Mouse (Mus musculus) hindbrain, embryonic 14.5 days (tissue): ENCODE measurements at regions not wholly inside any gene's neighbourhood (a gene's known extent, or its start where the extent isn't known, plus 50 kb on each side); places are given as distances from the start of the nearest gene placed in this dataset.

Experiments
- ATAC-seq: fragments of 200-750 bp; cut with Nextera tagmentation; 2 replicates; pipeline ENCODE4 v1.8.0; 2017; ENCODE audit warnings: moderate number of reproducible peaks, mild to moderate bottlenecking, moderate TSS enrichment, moderate library complexity; ENCODE audit not compliant: low FRiP score
- DNase-seq: peaks from one replicate; pipeline ENCODE4 v3.0.0-alpha.2; 2015; ENCODE audit warnings: low spot score
- H3K27ac ChIP-seq: fragments of 300-500 bp; sonication (generic); 2 replicates; pipeline ENCODE4 v1.5.1; 2014; ENCODE audit warnings: mild to moderate bottlenecking, moderate library complexity
- H3K27me3 ChIP-seq: fragments of 300-500 bp; sonication (generic); 2 replicates; pipeline ENCODE4 v1.6.1; 2014; ENCODE audit warnings: mild to moderate bottlenecking, low read length, mixed read lengths; ENCODE audit not compliant: control insufficient read depth, insufficient read depth
- H3K36me3 ChIP-seq: fragments of 300-500 bp; sonication (generic); replicated peaks from 2 replicates; pipeline ENCODE4 v1.6.1; 2014; ENCODE audit not compliant: control insufficient read depth, insufficient read depth
- H3K4me1 ChIP-seq: fragments of 300-500 bp; sonication (generic); replicated peaks from 2 replicates; pipeline ENCODE4 v1.6.1; 2014; ENCODE audit warnings: antibody characterized with exemption, low read length, mixed read lengths; ENCODE audit not compliant: control insufficient read depth, insufficient read depth
- H3K4me2 ChIP-seq: fragments of 300-500 bp; sonication (generic); replicated peaks from 2 replicates; pipeline ENCODE4 v1.6.1; 2014; ENCODE audit warnings: mild to moderate bottlenecking, moderate library complexity
- H3K4me3 ChIP-seq: fragments of 300-500 bp; sonication (generic); replicated peaks from 2 replicates; pipeline ENCODE4 v1.5.1; 2014; ENCODE audit warnings: mild to moderate bottlenecking, low read length
- H3K9ac ChIP-seq: fragments of 300-500 bp; sonication (generic); 2 replicates; pipeline ENCODE4 v1.6.1; 2014
- H3K9me3 ChIP-seq: fragments of 300-500 bp; sonication (generic); 2 replicates; pipeline ENCODE4 v1.6.1; 2016; ENCODE audit warnings: low read length; ENCODE audit not compliant: control insufficient read depth
- WGBS: fragments of 180-500 bp; shearing (Covaris S2); extraction: QIAGEN DNeasy Blood & Tissue Kit; methylation state at CpG from one replicate; pipeline ENCODE4 v1.1.7; 2014; 5-methylcytosine and 5-hydroxymethylcytosine counted together

DNA sequence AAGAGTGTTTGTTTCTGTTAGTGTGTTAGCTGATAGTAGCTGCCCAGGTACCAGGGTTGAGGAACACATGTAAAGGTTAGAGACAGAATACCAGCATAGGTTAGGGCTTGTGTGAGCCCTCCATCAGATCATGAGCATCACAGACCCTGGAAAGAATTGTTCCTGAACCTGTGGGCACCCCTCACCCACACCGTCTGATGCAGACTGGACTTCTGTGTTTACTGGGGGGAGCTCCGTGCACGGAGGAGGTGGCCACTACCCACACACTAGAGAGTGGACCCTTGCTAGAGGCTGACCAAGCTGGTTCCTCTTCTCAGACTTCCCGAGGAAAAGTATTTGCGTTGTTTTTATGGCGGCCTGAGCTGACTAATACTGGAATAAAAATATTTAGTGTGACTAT is 104.4 kb downstream of the Brms1l start:
- Histone ChIP-seq H3K4me1 (peaks cover 19% of the 10 kb centered on the region), H3K9me3 (no peaks in the 10 kb centered on the region), H3K27me3 (peaks cover 3% of the 10 kb centered on the region), H3K36me3 (no peaks in the 10 kb centered on the region), H3K9ac (no peak overlapping the region), H3K4me2 (no peak overlapping the region), H3K27ac (peak overlapping the region; percentile 88), H3K4me3 (no peak overlapping the region)
- DNase-seq, result no peak
- ATAC-seq, result peak; percentile 42; the same call in 1 of the 2 replicates
- 93% methylated on average over 6 of the region's 6 CpGs for WGBS

DNA sequence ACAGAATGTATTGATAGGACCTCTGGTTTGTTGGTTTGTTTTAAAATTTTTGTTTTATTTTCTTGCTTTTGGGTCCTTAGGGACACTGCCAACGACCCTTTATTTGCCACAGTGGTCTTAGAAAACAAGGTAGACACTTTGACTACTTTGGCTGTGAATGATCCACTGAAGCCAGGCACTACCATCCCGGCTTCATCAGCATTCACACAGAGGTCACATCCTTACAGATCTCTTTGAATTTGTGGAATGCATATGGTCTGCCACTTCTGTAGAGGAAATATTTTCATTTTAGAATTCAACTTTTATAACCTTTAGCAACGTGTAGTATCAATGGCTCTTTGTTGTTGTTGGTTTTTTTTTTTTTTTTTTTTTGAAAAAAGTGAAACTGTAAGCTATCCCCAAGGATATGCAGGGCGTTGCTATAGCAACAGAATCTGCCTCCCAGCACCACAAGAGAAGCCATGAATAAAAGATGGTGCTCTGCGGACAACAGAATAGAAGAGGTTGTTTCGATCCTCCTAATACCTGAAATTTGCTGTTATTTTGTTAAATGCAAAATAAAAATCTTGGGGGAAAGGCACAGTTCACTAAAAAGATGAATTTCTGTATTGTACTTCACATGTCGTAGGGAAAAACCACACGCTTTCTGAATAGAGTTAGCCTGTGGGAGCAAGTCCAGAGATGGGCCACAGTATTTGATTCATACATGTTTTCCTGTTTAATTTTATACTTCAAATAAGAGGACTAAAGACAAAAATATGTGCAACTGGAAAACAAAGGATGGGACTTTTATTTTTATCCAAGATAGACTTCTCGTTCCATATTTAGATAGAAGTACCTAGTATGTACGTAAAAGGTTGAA is 103.4 kb downstream of the Brms1l start:
- H3K4me2 ChIP-seq, result 0 out of 2 replicates have a peak overlapping the region, but pooled peaks have one; percentile 19
- WGBS, result 33% methylated on average over 10 of the region's 10 CpGs
- peak; percentile 88 for ATAC-seq

DNA sequence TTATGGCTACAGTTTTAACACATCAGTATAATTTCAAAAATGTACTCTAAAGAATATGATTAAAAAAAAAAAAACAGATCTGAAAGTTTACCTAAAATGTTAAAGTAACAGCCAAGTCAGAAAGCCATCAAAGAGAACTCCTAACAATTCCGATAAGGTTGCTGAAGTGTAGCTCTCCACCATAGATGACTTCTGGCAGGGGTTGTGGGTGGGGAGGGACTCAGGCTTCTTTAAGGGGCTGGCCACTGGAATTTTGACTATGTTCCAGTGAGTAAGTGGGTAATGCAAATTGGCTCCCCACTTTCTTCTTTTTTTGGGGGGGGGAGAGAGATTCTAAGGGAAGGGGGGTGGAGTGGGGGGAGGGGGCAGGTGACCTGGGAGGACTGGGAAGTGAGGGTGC is 98.0 kb downstream of the Brms1l start:
- no peaks in the 10 kb centered on the region for H3K36me3 ChIP-seq
- H3K9me3 ChIP-seq, result no peaks in the 10 kb centered on the region
- no peak overlapping the region for H3K9ac ChIP-seq
- 50% methylated on average over 1 of the region's 1 CpGs for whole genome bisulfite sequencing
- no peak for ATAC-seq
- H3K4me1 ChIP-seq, result peaks cover 5% of the 10 kb centered on the region
- no peak for DNase-seq
- H3K27ac ChIP-seq, result no peak overlapping the region
- H3K27me3 ChIP-seq, result peaks cover 59% of the 10 kb centered on the region
- H3K4me2 ChIP-seq, result no peak overlapping the region
- H3K4me3 ChIP-seq, result no peak overlapping the region

More for the DNA sequence above, 103.4 kb downstream of the Brms1l start:
- Histone ChIP-seq H3K9me3 (no peaks in the 10 kb centered on the region), H3K27ac (peak overlapping the region; percentile 88), H3K4me1 (peaks cover 19% of the 10 kb centered on the region), H3K4me3 (no peak overlapping the region), H3K36me3 (no peaks in the 10 kb centered on the region), H3K27me3 (peaks cover 14% of the 10 kb centered on the region), H3K9ac (0 out of 2 replicates have a peak overlapping the region, but pooled peaks have one; percentile 31)
- peak; percentile 80 for DNase-seq

DNA sequence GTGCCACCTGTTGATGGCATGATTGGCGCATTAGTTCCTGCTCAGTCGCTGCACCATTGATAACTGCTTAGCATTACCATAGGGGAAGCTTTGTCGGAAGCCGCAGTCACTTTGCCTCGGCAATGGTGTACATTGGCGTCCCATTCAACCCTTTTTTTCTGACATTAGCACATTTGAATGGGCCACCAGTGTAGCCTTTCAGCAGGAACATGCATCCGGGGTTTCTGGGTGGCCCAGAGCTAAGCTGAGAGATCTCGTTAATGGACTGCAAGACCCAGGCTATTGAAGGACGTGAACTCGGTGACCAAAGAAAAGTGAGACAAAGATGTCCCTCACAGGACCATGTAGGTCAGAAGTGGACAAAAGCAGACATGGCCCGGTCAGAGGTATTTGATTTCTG is 97.3 kb downstream of the Brms1l start:
- Histone ChIP-seq H3K4me2 (peak overlapping the region; percentile 4; the same call in 1 of the 2 replicates), H3K4me1 (no peaks in the 10 kb centered on the region), H3K27me3 (peaks cover 64% of the 10 kb centered on the region), H3K36me3 (no peaks in the 10 kb centered on the region), H3K9me3 (no peaks in the 10 kb centered on the region), H3K4me3 (no peak overlapping the region), H3K27ac (no peak overlapping the region), H3K9ac (no peak overlapping the region)
- WGBS, result 13% methylated on average over 11 of the region's 11 CpGs
- ATAC-seq, result no peak
- no peak for DNase-seq

DNA sequence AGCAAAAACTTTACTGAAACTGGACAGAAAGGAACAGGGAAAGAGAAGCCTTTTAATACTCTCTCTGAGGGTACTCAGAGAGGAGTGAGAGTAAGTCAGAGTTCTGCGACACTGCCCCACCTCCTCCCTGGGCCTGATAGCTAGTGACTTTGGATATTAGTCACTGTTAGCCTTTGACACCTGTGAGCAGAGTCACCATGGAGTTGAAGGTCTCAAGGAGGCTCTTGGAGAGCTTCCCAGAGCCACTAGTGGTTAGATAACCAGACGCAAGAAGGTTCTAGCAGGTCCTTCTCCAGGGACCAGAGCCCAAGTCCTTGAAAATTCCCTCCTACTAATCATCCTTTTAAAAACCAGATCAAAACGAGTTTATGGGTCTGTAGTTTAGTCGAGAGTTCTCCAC is 94.3 kb downstream of the Brms1l start:
- ATAC-seq (no peak), DNase-seq (no peak)
- H3K27me3 ChIP-seq, result peaks cover 62% of the 10 kb centered on the region
- H3K4me1 ChIP-seq, result no peaks in the 10 kb centered on the region
- H3K36me3 ChIP-seq, result no peaks in the 10 kb centered on the region
- H3K27ac ChIP-seq, result no peak overlapping the region
- WGBS, result 86% methylated on average over 4 of the region's 4 CpGs
- no peak overlapping the region for H3K4me2 ChIP-seq
- no peak overlapping the region for H3K9ac ChIP-seq
- no peaks in the 10 kb centered on the region for H3K9me3 ChIP-seq
- no peak overlapping the region for H3K4me3 ChIP-seq

DNA sequence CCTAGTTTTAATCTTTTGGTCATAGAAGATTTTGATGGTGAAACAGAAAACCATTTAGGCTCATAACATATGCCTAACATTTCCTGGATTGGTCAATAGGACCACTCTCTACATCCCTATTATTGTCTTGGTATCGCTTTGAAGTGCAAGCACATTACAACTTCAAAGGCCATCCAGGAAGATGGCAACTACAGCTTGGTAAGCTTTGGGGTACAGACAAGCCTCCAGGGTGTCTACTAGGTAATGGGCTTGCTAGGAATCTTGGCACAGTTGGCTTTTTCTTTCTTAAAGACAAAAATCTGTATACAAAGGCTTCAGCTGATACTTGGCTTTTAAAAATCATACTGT is 90.8 kb downstream of the Brms1l start:
- Histone ChIP-seq H3K9me3 (no peaks in the 10 kb centered on the region), H3K4me3 (no peak overlapping the region), H3K4me1 (no peaks in the 10 kb centered on the region), H3K4me2 (no peak overlapping the region), H3K27ac (no peak overlapping the region), H3K9ac (no peak overlapping the region), H3K36me3 (no peaks in the 10 kb centered on the region), H3K27me3 (peaks cover 27% of the 10 kb centered on the region)
- DNase-seq (no peak), ATAC-seq (no peak)
- WGBS, result 60% methylated on average over 1 of the region's 1 CpGs

DNA sequence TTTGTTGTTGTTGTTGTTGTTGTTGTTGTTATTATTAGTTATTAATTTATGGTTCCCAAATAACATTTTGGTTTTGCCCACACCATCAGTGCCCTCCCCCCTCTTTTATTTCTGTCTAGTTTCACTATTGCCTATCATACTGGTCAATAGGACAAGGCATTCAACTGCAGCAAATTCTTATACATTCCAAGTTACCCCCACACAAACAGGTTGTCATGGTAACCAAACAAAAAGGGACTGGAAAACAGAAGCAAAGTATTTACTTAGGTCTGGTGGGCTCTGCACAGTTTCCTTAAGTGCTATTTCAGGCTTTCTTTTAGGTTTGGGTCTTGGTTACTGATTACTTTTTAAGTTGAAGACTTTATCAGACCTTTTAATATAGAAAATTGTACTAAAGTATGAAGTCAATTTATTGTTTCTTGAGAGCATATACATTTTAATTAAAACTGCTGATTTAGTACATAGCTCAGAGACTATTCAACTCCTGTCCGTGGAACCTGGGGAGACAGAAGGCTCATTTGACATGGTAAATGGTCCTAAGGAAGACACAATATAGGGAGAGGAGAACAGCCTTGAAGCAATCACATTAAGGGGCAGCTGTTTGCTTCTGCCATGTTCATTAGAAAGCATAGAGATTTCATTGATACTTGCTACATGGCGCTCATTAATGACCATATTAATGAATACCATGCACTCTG is 90.3 kb downstream of the Brms1l start:
- H3K27ac ChIP-seq, result no peak overlapping the region
- H3K4me2 ChIP-seq, result no peak overlapping the region
- no peak for DNase-seq
- H3K27me3 ChIP-seq, result peaks cover 22% of the 10 kb centered on the region
- 39% methylated on average over 2 of the region's 2 CpGs for WGBS
- H3K36me3 ChIP-seq, result no peaks in the 10 kb centered on the region
- ATAC-seq, result no peak
- no peaks in the 10 kb centered on the region for H3K9me3 ChIP-seq
- H3K4me1 ChIP-seq, result no peaks in the 10 kb centered on the region
- H3K4me3 ChIP-seq, result no peak overlapping the region
- no peak overlapping the region for H3K9ac ChIP-seq
